Mouse (Mus musculus): ENCODE measurements around the gene Ptchd4. TPM values are rescaled to one million over a fixed set of nuclear protein-coding genes. Genes with fewer than 3 reads are reported as not detected.

The Ptchd4 gene
- total RNA-seq, 2 experiments from 2014 or later, result 7.8 to 8.4 TPM

DNA sequence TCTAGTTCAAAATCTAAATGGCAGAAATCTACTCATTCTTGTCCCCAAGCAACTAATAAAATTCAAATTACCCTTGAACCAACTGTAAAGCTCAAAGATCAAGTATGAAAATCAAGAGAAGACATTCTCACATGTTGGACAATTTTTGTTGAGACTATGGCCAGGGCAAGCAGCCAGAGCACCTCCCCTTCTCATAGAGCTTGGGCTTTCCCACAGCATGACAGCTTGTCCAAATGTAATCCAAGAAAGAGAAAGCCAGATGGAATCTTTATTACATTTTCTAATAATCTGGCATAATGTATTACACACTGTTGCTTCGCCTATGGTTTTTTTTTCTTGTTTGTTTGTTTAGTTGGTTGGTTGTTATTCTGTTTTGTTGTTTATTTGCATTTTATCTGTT, 102.7 kb downstream of the Ptchd4 start:
- peak in 1 of 2 experiments; percentile 63 for DNase-seq (ENCODE audit: low spot score in 2 of 2)

DNA sequence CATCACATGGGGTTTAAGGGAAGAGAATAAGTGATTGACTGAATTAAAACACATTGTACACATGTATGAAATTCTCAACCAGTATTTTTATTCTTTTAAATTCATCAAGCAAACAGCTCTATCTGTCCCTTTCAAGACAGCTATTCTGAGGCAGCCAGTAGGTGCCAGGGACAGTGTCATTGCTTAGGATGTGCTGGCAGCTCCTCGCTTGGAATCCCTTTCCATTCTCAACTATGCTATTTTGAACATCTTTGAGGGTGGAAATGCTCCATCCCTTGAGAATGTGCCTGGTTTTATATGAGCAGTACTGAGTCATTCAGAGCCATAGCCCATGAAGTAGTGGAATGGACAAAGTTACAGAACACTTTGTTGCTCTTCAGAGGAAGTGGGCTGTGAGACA, 112.2 kb downstream of the Ptchd4 start:
- no peak for DNase-seq (ENCODE audit: low spot score in 2 of 2)

DNA sequence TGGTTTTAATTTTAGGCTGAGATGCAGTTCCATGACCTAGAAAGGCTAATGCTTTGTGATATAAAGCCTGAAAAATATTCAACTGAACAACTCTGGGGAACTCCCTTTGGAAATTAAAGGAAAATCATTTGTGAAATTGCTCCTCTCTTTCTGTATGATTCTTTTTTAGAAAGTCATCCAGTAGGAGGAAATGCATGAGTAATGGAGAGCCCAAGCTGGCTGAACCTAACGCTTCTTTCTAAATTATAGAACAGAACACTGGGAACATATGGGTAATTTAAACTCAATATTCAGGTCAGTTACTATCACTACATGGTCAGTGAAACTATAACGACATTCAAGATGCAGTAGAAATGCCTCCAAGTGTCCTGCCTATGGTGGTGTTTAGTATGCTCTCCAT, 114.6 kb downstream of the Ptchd4 start:
- no peak for DNase-seq (ENCODE audit: low spot score in 2 of 2)

DNA sequence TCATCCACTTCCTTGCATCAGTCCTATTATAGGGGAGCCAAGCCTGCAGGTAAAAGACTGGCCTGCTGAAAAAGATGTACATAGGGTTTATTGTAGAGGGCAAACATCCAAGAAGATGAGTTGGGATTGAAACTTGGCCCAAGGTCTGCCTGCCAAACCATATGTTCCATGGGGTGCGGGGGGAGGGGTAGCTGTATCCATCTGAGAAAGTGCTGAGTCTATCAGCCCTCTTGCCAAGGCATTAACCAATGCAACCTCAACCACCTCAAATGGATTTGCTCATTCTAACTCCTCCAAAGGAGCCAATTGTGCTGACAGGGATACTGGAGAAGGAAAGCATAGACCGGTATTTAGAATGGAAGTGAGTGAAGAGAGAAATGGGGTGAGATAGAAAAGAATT, 136.5 kb downstream of the Ptchd4 start:
- no peak for DNase-seq (ENCODE audit: low spot score in 2 of 2)

DNA sequence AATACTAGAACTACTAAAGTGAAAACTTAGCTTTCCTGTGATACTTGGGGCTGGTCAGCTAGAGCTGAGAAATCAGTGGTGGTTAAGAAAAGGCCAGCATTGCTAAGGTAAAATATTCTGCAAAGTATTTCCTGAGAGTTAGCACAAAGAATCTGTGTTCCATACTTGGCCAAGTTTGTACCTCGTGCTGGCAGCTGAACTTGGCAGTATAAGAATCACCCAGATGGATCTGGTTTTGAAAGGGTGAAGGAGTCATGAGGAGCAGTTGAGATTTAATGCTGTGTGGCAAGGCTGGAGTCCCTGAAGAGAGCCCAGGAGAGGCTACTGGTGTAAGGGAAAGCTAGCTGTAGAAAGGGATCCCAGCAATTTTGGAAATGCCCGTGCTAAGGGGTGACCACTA, 140.7 kb downstream of the Ptchd4 start:
- no peak for DNase-seq (ENCODE audit: low spot score in 2 of 2)

DNA sequence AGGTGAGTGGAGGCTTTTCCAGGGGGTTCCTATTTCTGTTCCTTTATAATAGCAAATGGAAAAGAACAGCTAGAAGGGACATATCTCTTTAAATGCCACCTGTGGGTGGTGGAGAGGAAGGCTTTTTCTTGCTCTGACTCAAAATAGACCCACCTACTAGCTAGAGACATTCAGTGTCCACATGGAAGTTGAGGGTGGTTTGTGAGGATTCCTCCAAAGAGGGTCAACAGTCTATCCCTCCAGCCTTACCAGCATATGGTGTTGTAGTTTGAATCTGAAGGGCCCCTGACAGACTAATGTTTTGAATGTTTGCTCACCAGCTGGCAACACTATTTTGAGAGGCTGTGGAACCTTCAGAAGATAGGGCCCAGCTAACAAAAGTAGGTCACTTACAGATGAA, 147.0 kb downstream of the Ptchd4 start:
- DNase-seq (ENCODE audit: low spot score in 2 of 2), result no peak

DNA sequence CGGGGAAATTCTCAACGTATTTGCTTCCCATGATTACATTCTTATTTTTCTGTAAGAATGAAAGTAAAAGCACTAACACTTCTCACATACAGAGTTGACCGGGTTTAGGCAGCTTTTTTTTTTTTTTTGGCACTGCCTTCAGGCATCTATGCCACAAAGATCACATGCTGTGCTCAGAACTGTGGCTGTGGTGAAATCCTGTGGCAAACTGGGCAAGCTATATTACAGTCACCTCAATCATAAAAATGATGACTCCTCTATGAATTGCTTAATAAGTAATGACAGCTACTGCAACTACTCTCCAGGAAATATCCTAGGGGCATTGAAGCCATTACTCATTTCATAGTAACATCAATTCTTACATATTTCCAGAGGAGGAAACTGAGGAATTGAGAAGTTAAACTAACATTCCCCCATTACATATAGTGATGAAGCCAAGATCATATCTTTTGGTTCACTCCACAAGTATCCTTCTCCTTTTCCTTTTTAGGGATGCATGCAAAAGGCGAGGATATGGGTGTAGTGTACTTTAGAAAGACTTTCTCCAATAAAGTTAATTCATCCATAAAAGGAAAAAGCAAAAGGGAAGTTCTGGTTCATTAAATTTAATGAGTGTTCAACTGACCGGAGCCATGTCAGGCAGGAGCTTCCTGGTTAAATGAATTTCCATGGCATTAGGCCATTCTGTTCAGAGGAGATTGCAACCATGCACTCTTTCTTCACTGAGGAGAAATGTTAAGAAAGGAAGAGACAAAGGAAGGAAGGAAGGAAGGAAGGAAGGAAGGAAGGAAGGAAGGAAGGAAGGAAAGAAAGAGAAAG, 164.6 kb downstream of the Ptchd4 start:
- DNase-seq (ENCODE audit: low spot score in 2 of 2), result no peak

DNA sequence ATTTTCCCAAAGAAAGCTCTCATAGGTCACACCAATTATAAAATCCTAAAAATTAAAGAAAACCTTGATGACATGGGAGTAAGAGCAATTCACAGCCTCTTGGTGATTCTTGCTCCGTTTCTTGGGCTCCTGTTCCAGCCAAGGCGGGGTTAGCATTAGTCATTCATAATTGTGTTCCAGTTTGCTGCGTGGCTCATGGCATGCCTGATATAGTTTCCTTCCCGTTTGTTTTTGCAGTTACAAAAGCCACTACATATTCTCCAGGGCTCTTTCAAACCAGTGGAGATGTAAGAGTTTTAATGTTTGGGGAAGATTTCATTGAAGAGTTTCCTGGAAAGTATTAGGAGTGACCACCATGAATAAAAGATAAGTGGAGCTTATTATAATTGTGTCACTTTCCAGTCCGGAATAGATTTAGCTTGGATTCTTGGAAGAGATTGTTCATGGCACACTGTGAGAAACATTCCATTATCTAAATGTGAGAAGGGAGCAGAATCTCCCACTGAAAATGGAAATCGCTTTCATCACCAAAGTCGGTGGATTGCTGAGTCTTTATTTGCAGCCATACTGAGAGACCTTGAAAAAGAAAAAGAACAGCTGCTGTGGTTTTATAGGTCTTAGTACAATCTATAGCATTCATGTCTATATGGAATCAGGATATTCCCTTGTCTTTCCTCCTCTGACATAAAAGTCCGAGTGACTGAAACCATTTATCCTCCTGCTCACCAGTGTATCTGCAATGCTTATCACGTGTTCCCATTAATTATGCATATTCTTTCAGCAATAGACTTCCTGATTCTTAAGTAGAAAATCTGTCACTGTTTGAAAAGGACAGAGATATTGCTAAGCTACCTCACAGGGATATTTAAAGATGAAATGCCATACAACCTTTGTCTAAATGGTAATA, 193.9 kb downstream of the Ptchd4 start:
- no peak for DNase-seq (ENCODE audit: low spot score in 2 of 2)

DNA sequence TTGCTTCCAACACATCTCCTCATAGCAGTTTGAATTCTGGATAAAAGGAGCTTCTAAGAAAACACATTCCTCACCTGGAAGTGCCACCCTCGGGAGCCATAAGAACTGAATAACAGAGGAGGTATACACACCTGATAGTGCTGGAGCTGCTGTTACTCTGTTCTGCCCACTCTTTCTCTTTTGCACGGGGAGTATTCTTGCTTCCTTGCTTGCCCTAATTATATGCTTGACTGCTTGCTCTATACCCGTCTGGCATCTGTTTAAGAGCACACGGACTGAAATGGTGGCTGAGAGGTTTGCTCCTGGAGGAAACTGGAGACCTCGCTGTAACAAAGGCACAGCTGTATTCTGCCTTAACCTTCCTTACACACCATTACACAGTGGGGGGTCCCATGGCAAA, 214.4 kb downstream of the Ptchd4 start:
- DNase-seq (ENCODE audit: low spot score in 2 of 2), result no peak

DNA sequence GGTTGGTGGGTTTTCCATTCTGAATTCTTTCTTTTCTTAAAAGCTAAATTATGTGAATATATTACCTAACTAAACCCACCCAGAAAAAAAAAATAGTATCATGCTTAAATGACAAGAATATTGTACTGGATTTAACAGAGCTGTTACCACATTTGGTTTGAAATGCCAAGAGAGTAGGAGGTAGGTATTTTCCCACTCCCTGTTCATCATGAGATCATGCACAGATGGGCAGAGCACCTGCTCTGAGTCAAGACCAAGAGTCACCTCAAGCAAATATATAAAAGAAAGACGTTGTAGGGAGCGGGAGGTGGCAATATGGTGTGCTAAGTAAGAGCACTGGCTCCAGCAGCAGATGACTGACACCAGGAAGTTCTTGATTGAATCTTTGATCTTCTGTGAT, 233.8 kb downstream of the Ptchd4 start:
- DNase-seq (ENCODE audit: low spot score in 2 of 2), result peak; percentile 13 to 34
